Mouse (Mus musculus) olfactory bulb, adult 2 months (tissue): ENCODE results near the gene Mfng.

ENCODE experiments used
- CTCF ChIP-seq: fragments of 200-500 bp; IDR thresholded peaks from 2 replicates; pipeline ENCODE4 v1.5.1; 2012; ENCODE audit warnings: low read depth, mild to moderate bottlenecking, low read length, moderate library complexity; ENCODE audit not compliant: insufficient read depth
- POLR2A ChIP-seq: fragments of 200-500 bp; IDR thresholded peaks from 2 replicates; pipeline ENCODE4 v1.6.1; 2012; ENCODE audit warnings: mild to moderate bottlenecking, low read depth, low read length, moderate library complexity; ENCODE audit not compliant: insufficient read depth

DNA sequence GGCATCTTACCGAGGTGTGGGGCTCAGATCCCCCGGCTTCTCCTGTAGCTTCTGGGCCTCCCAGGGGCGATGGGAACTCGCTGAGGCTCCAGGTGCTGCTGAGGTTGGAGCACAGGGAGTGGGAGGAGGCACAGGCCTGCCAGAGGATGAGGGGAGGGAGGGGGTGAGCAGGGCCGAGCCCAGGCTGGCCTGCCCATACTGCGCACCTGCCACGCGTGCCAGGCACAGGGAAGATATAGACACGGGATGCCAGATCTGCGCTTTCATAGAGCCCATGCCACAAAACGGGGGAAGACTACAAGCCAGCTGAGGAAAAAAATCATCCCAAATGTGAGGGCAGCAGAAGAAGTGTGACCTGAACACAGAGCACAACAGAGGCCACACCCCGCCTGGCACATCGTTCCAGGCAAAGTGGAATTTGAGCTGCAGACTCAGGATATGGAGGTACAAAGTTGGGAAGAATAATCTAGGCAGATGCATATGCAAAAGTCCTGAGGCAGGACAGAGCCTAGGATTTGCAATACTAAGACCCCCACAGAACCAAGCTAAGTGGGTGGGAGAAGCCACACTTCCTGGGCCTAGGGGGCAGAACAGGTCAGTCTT, 16.5 kb upstream of the Mfng start:
- TF ChIP-seq CTCF (no peak), POLR2A (no peak)
